ENCODE assay signal across 23 mouse cellular contexts in genomic region chr5:77141336-77141735, GRCm38 (mm10). TPM values are rescaled to one million over a fixed set of nuclear protein-coding genes. Genes with fewer than 3 reads are reported as not detected.
DNase-seq lines count a peak whose midpoint lies in the region; ATAC-seq and TF ChIP-seq lines count a peak whose summit lies in the region.
"Had no signal": no experiment of that assay in that cellular context is flagged by ENCODE, and none has a peak within 500 bp of the region (broad histone marks: within the 10 kb centered on the region; RNA-seq: fewer than 3 reads in every experiment).

No protein-coding gene starts in this region.

- H3K9me3 ChIP-seq in kidney, embryonic 14.5 days (ENCODE audit: control insufficient read depth, low read length) = no peaks in the 10 kb centered on the region
- no peaks in the 10 kb centered on the region for H3K9me3 ChIP-seq in limb, embryonic 12.5 days
- no peaks in the 10 kb centered on the region for H3K9me3 ChIP-seq in heart, embryonic 10.5 days
- no peaks in the 10 kb centered on the region for H3K9me3 ChIP-seq in midbrain, postnatal 0 days (ENCODE audit: low read length)
- H3K9me3 ChIP-seq: embryonic facial prominence, embryonic 10.5 days; forebrain, embryonic 13.5 days; heart, embryonic 15.5 days; hindbrain, embryonic 13.5 days had no signal

- H3K4me3 ChIP-seq in kidney, embryonic 14.5 days (ENCODE audit: low read length) = no peak overlapping the region
- H3K4me3 ChIP-seq in limb, embryonic 12.5 days (replicated peaks) = no peak overlapping the region
- no peak overlapping the region for H3K4me3 ChIP-seq in heart, embryonic 10.5 days
- H3K4me3 ChIP-seq in midbrain, postnatal 0 days (ENCODE audit: low read depth, low read length) = no peak overlapping the region
- H3K4me3 ChIP-seq: embryonic facial prominence, embryonic 10.5 days; forebrain, embryonic 13.5 days; heart, embryonic 15.5 days; hindbrain, embryonic 13.5 days had no signal

- no peaks in the 10 kb centered on the region for H3K36me3 ChIP-seq in kidney, embryonic 14.5 days (ENCODE audit: control insufficient read depth, insufficient read depth, low read length)
- no peaks in the 10 kb centered on the region for H3K36me3 ChIP-seq in limb, embryonic 12.5 days
- H3K36me3 ChIP-seq in heart, embryonic 10.5 days = no peaks in the 10 kb centered on the region
- no peaks in the 10 kb centered on the region for H3K36me3 ChIP-seq in midbrain, postnatal 0 days (ENCODE audit: insufficient read depth, low read length)
- H3K36me3 ChIP-seq: embryonic facial prominence, embryonic 10.5 days; heart, embryonic 15.5 days; hindbrain, embryonic 13.5 days had no signal

- 35% methylated on average over 7 of the region's 7 CpGs for WGBS in kidney, embryonic 14.5 days
- WGBS in limb, embryonic 12.5 days = 29% methylated on average over 7 of the region's 7 CpGs
- 72% methylated on average over 7 of the region's 7 CpGs for WGBS in heart, embryonic 10.5 days
- WGBS in midbrain, postnatal 0 days = 66% methylated on average over 7 of the region's 7 CpGs

- no peaks in the 10 kb centered on the region for H3K27me3 ChIP-seq in kidney, embryonic 14.5 days (ENCODE audit: control insufficient read depth, insufficient read depth, low read length)
- no peaks in the 10 kb centered on the region for H3K27me3 ChIP-seq in limb, embryonic 12.5 days
- H3K27me3 ChIP-seq in heart, embryonic 10.5 days (ENCODE audit: insufficient read depth, poor library complexity, severe bottlenecking) = 0 out of 2 replicates have a peak, but pooled peaks cover 3% of the 10 kb centered on the region
- no peaks in the 10 kb centered on the region for H3K27me3 ChIP-seq in midbrain, postnatal 0 days (ENCODE audit: insufficient read depth, low read length)
- H3K27me3 ChIP-seq: CH12.LX; heart, embryonic 15.5 days had no signal

- no peak overlapping the region for H3K4me2 ChIP-seq in kidney, embryonic 14.5 days (replicated peaks; ENCODE audit: low read depth, low read length)
- H3K4me2 ChIP-seq in limb, embryonic 12.5 days = peak overlapping the region; percentile 10; the same call in 1 of the 2 replicates
- H3K4me2 ChIP-seq in midbrain, postnatal 0 days (ENCODE audit: low read depth, low read length, poor library complexity, severe bottlenecking) = no peak overlapping the region
- H3K4me2 ChIP-seq: forebrain, embryonic 13.5 days; heart, embryonic 11.5 days; heart, embryonic 15.5 days; hindbrain, embryonic 13.5 days had no signal

- TF ChIP-seq CTCF in midbrain, postnatal 0 days (IDR thresholded peaks at IDR 0.05) = no peak

- no peak for ATAC-seq in kidney, embryonic 14.5 days (ENCODE audit: low FRiP score, low TSS enrichment)
- ATAC-seq in limb, embryonic 12.5 days (ENCODE audit: insufficient number of reproducible peaks, insufficient read depth, low FRiP score, low TSS enrichment, low read depth) = no peak
- ATAC-seq in midbrain, postnatal 0 days (ENCODE audit: low FRiP score) = no peak
- ATAC-seq: activated CD4-positive, CD25-positive, alpha-beta regulatory T cell, adult 4 months; forebrain, embryonic 13.5 days; forebrain, postnatal 0 days; Patski had no signal

- peak overlapping the region; percentile 61 for H3K27ac ChIP-seq in kidney, embryonic 14.5 days (ENCODE audit: low read depth, low read length)
- H3K27ac ChIP-seq in limb, embryonic 12.5 days = no peak overlapping the region
- H3K27ac ChIP-seq in heart, embryonic 10.5 days = no peak overlapping the region
- H3K27ac ChIP-seq in midbrain, postnatal 0 days (ENCODE audit: low read depth, low read length) = no peak overlapping the region
- H3K27ac ChIP-seq: embryonic facial prominence, embryonic 10.5 days; forebrain, embryonic 13.5 days; heart, embryonic 15.5 days; hindbrain, embryonic 13.5 days had no signal

- DNase-seq in kidney, postnatal 10 days = no peak
- peak; percentile 14 for DNase-seq in kidney, postnatal 14 days
- no peak for DNase-seq in kidney, adult 18-20 months
- DNase-seq in heart, embryonic 10.5 days (ENCODE audit: low spot score) = no peak
- DNase-seq in midbrain, postnatal 0 days (ENCODE audit: low spot score) = no peak
- DNase-seq: adrenal gland, adult 2 months; adrenal gland, postnatal 25 days; cerebellum, adult 18-20 months; cerebellum, postnatal 10 days; forebrain, postnatal 0 days; gastrocnemius, postnatal 10 days; heart, adult 18-20 months; heart, postnatal 14 days had no signal

- no peak overlapping the region for H3K9ac ChIP-seq in kidney, embryonic 14.5 days (ENCODE audit: low read depth, low read length)
- no peak overlapping the region for H3K9ac ChIP-seq in limb, embryonic 12.5 days (replicated peaks)
- no peak overlapping the region for H3K9ac ChIP-seq in midbrain, postnatal 0 days (replicated peaks; ENCODE audit: low read length, poor library complexity, severe bottlenecking)
- H3K9ac ChIP-seq: forebrain, embryonic 13.5 days; forebrain, postnatal 0 days; heart, embryonic 15.5 days; hindbrain, embryonic 13.5 days had no signal

- H3K4me1 ChIP-seq in kidney, embryonic 14.5 days (ENCODE audit: control insufficient read depth, insufficient read depth, low read length) = no peaks in the 10 kb centered on the region
- peaks cover 33% of the 10 kb centered on the region for H3K4me1 ChIP-seq in limb, embryonic 12.5 days (replicated peaks)
- H3K4me1 ChIP-seq in heart, embryonic 10.5 days = peaks cover 30% of the 10 kb centered on the region
- no peaks in the 10 kb centered on the region; the same call in 1 of the 2 replicates for H3K4me1 ChIP-seq in midbrain, postnatal 0 days (ENCODE audit: insufficient read depth, low read length)

RNA-seq across cellular contexts. Expression of gene Hopx, which starts 26.4 kb away (rescaled TPM):
- 2.0 and 3.2 TPM in 2 replicates for polyA plus RNA-seq in kidney, embryonic 14.5 days (2014; fragmentation: Nextera tagmentation; extraction: Ambion mirVana)
- 0.26 TPM in 1 of 2 replicates, not detected in the other for polyA plus RNA-seq in limb, embryonic 12.5 days (2016; fragmentation: Nextera tagmentation; extraction: Ambion mirVana)
- 6.7 and 11.5 TPM in 2 replicates for polyA plus RNA-seq in heart, embryonic 10.5 days (2016; fragmentation: Nextera tagmentation; extraction: Ambion mirVana)
- total RNA-seq in midbrain, postnatal 0 days (2014; rRNA removed) = 9.1 and 20.8 TPM in 2 replicates
- polyA plus RNA-seq in midbrain, postnatal 0 days (2015; fragmentation: Nextera tagmentation; extraction: Ambion mirVana) = 1.4 and 1.8 TPM in 2 replicates
- polyA plus RNA-seq: Patski had no signal
